Mouse (Mus musculus) limb, embryonic 15.5 days (tissue): ENCODE results near the gene Fgfr2. TPM values are rescaled to one million over a fixed set of nuclear protein-coding genes. Genes with fewer than 3 reads are reported as not detected.

ENCODE experiments used
- ATAC-seq: fragments of 200-750 bp; cut with Nextera tagmentation; 2 replicates; pipeline ENCODE4 v1.8.0; 2017; ENCODE audit warnings: low read depth, moderate TSS enrichment; ENCODE audit not compliant: insufficient number of reproducible peaks, low FRiP score, low TSS enrichment
- H3K27ac ChIP-seq: fragments of 300-500 bp; sonication (generic); 2 replicates; pipeline ENCODE4 v1.5.1; 2015; ENCODE audit warnings: moderate library complexity, mild to moderate bottlenecking, inconsistent platforms
- H3K27me3 ChIP-seq: fragments of 300-500 bp; sonication (generic); 2 replicates; pipeline ENCODE4 v1.6.1; 2015; ENCODE audit warnings: inconsistent platforms
- H3K36me3 ChIP-seq: fragments of 300-500 bp; sonication (generic); 2 replicates; pipeline ENCODE4 v1.6.1; 2015; ENCODE audit warnings: inconsistent platforms
- H3K4me1 ChIP-seq: fragments of 300-500 bp; sonication (generic); 2 replicates; pipeline ENCODE4 v1.6.1; 2015; ENCODE audit warnings: inconsistent platforms
- H3K4me2 ChIP-seq: fragments of 300-500 bp; sonication (generic); 2 replicates; pipeline ENCODE4 v1.6.1; 2015; ENCODE audit warnings: mild to moderate bottlenecking, inconsistent platforms
- H3K4me3 ChIP-seq: fragments of 300-500 bp; sonication (generic); 2 replicates; pipeline ENCODE4 v1.5.1; 2015; ENCODE audit warnings: mild to moderate bottlenecking, inconsistent platforms
- H3K9ac ChIP-seq: fragments of 300-500 bp; sonication (generic); 2 replicates; pipeline ENCODE4 v1.6.1; 2015; ENCODE audit warnings: inconsistent platforms
- H3K9me3 ChIP-seq: fragments of 300-500 bp; sonication (generic); 2 replicates; pipeline ENCODE4 v1.6.1; 2016; ENCODE audit warnings: inconsistent platforms
- WGBS: fragments of 180-500 bp; shearing (Covaris S2); methylation state at CpG from one replicate; pipeline ENCODE4 v1.1.7; 2015; 5-methylcytosine and 5-hydroxymethylcytosine counted together
- polyA plus RNA-seq: library from polyadenylated mRNA; unstranded; fragments of >200 nt; fragmentation: Nextera tagmentation; extraction: Ambion mirVana; gene quantifications from 2 replicates; pipeline ENCODE4 v1.2.1, GENCODE M21; 2015

Fgfr2 gene
- polyA plus RNA-seq, 1 experiment from 2014 or later, result 101 TPM

DNA sequence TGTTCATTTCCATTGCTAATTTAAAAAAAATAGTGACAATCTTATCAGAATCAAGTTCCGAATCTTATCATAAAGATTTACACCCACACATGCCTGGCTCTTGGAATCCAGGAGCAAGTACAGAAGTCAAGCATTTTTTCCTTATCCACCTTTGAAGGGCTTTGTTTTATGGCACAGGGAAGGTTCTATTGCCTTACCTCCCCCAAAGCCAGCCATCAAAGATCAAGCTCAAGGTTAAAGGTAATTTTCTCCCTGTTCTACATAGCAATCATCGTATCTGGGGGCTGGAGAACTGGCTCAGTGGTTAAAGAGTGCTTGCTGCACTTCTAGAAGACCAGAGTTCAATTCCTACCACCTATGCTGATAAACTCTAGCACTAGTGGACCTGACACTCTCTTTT lies 2928.1 kb downstream of the Fgfr2 start:
- Histone ChIP-seq H3K9ac (no peak overlapping the region), H3K36me3 (peaks cover 24% of the 10 kb centered on the region), H3K27ac (no peak overlapping the region), H3K4me2 (no peak overlapping the region), H3K9me3 (no peaks in the 10 kb centered on the region), H3K4me1 (peaks cover 25% of the 10 kb centered on the region), H3K4me3 (no peak overlapping the region), H3K27me3 (no peaks in the 10 kb centered on the region)
- 70% methylated on average over 2 of the region's 2 CpGs for WGBS
- no peak for ATAC-seq

- Histone ChIP-seq H3K4me1 (peaks cover 31% of the 10 kb centered on the region), H3K9ac (no peak overlapping the region), H3K4me3 (no peak overlapping the region), H3K27me3 (no peaks in the 10 kb centered on the region), H3K36me3 (peaks cover 22% of the 10 kb centered on the region), H3K9me3 (no peaks in the 10 kb centered on the region), H3K4me2 (peak overlapping the region; percentile 29), H3K27ac (peak overlapping the region; percentile 71)
- 14% methylated on average over 15 of the region's 15 CpGs for WGBS
- peak; percentile 48; the same call in 1 of the 2 replicates for ATAC-seq
These were observed 2932.7 kb downstream of the Fgfr2 start for GRCm38 (mm10) chr7:130190329-130190975.

- no peak overlapping the region for H3K4me3 ChIP-seq
- peak overlapping the region; percentile 71 for H3K27ac ChIP-seq
- no peak overlapping the region for H3K9ac ChIP-seq
- peak; percentile 53; the same call in 1 of the 2 replicates for ATAC-seq
- H3K27me3 ChIP-seq, result no peaks in the 10 kb centered on the region
- H3K4me1 ChIP-seq, result peaks cover 36% of the 10 kb centered on the region
- peak overlapping the region; percentile 29 for H3K4me2 ChIP-seq
- H3K36me3 ChIP-seq, result peaks cover 26% of the 10 kb centered on the region
- WGBS, result 28% methylated on average over 4 of the region's 4 CpGs
- H3K9me3 ChIP-seq, result no peaks in the 10 kb centered on the region
These were observed 2933.2 kb downstream of the Fgfr2 start for GRCm38 (mm10) chr7:130189901-130190300.

- WGBS, result 95% methylated on average over 2 of the region's 2 CpGs
- 0 out of 2 replicates have a peak overlapping the region, but pooled peaks have one; percentile 4 for H3K27ac ChIP-seq
- H3K9ac ChIP-seq, result no peak overlapping the region
- no peaks in the 10 kb centered on the region for H3K9me3 ChIP-seq
- H3K36me3 ChIP-seq, result peaks cover 26% of the 10 kb centered on the region
- no peak overlapping the region for H3K4me3 ChIP-seq
- H3K4me1 ChIP-seq, result peaks cover 43% of the 10 kb centered on the region
- ATAC-seq, result no peak
- no peak overlapping the region for H3K4me2 ChIP-seq
- no peaks in the 10 kb centered on the region for H3K27me3 ChIP-seq
These were observed 2935.0 kb downstream of the Fgfr2 start for GRCm38 (mm10) chr7:130188108-130188507.

DNA sequence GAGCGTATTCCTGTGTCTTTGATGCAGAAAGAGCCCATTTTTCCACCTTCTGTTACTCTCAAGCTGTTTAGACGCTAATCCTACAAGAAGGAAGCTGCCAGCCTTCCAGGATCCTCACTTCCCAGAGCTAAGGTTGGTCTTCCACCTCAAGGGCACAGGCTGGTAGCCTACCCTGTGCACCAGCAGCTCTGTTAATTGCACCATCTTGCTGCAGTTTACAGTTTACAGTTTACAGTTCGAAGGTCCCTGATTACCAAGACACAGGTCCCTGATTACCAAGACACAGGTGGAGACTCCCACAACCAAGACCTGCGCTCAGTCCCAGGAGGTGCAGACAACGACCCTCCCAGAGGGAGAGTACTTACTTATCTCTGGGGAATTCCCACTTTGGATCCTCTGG lies 2938.3 kb downstream of the Fgfr2 start:
- no peak for ATAC-seq
- H3K36me3 ChIP-seq, result peaks cover 42% of the 10 kb centered on the region
- H3K4me3 ChIP-seq, result no peak overlapping the region
- 75% methylated on average over 5 of the region's 5 CpGs for WGBS
- no peaks in the 10 kb centered on the region for H3K27me3 ChIP-seq
- H3K4me1 ChIP-seq, result peaks cover 30% of the 10 kb centered on the region
- H3K9me3 ChIP-seq, result no peaks in the 10 kb centered on the region
- H3K4me2 ChIP-seq, result no peak overlapping the region
- H3K9ac ChIP-seq, result no peak overlapping the region
- H3K27ac ChIP-seq, result peak overlapping the region; percentile 77

GRCm38 (mm10) chr7:130183960-130184359 lies 2939.2 kb downstream of the Fgfr2 start:
- Histone ChIP-seq H3K4me1 (peaks cover 23% of the 10 kb centered on the region), H3K9me3 (no peaks in the 10 kb centered on the region), H3K4me2 (no peak overlapping the region), H3K27ac (peak overlapping the region; percentile 77), H3K27me3 (no peaks in the 10 kb centered on the region), H3K9ac (no peak overlapping the region), H3K36me3 (peaks cover 45% of the 10 kb centered on the region), H3K4me3 (no peak overlapping the region)
- 59% methylated on average over 5 of the region's 5 CpGs for WGBS
- ATAC-seq, result peak; percentile 62

GRCm38 (mm10) chr7:130182551-130182950 lies 2940.6 kb downstream of the Fgfr2 start:
- H3K4me3 ChIP-seq, result no peak overlapping the region
- peaks cover 54% of the 10 kb centered on the region for H3K36me3 ChIP-seq
- no peak overlapping the region for H3K9ac ChIP-seq
- H3K9me3 ChIP-seq, result no peaks in the 10 kb centered on the region
- peak overlapping the region; percentile 33 for H3K27ac ChIP-seq
- ATAC-seq, result no peak
- WGBS, result 12% methylated on average over 18 of the region's 18 CpGs
- H3K4me2 ChIP-seq, result peak overlapping the region; percentile 35
- H3K4me1 ChIP-seq, result peaks cover 20% of the 10 kb centered on the region; the same call in 1 of the 2 replicates
- no peaks in the 10 kb centered on the region for H3K27me3 ChIP-seq

DNA sequence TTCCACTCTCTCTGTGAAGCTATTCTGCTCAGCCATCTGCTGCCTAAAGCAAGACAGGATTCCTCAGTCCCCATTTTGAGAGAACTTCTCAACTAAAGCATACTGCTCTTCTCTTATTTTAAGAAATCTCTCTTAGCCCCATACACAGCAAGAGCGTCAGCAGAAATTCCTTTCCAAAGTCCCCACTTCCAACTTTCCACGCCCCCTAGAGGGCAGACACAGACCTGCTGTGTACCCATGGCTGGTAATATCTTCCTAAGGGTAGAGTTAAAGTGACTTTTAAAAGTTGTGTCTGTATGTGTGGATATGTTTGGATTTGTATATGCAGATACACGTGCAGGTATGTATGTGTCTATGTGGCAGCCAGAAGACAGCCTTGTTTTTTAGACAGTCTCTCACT lies 2944.2 kb downstream of the Fgfr2 start:
- no peaks in the 10 kb centered on the region for H3K9me3 ChIP-seq
- H3K9ac ChIP-seq, result no peak overlapping the region
- H3K4me3 ChIP-seq, result no peak overlapping the region
- no peaks in the 10 kb centered on the region for H3K27me3 ChIP-seq
- H3K36me3 ChIP-seq, result peaks cover 41% of the 10 kb centered on the region
- no peak overlapping the region for H3K4me2 ChIP-seq
- H3K4me1 ChIP-seq, result peaks cover 28% of the 10 kb centered on the region
- H3K27ac ChIP-seq, result no peak overlapping the region
- 57% methylated on average over 3 of the region's 3 CpGs for WGBS
- no peak for ATAC-seq

GRCm38 (mm10) chr7:130177009-130177408 lies 2946.1 kb downstream of the Fgfr2 start:
- no peaks in the 10 kb centered on the region for H3K27me3 ChIP-seq
- no peak overlapping the region for H3K4me3 ChIP-seq
- no peak overlapping the region for H3K9ac ChIP-seq
- 63% methylated on average over 5 of the region's 5 CpGs for WGBS
- H3K27ac ChIP-seq, result no peak overlapping the region
- H3K36me3 ChIP-seq, result peaks cover 50% of the 10 kb centered on the region
- no peak for ATAC-seq
- H3K4me1 ChIP-seq, result peaks cover 18% of the 10 kb centered on the region
- no peaks in the 10 kb centered on the region for H3K9me3 ChIP-seq
- H3K4me2 ChIP-seq, result no peak overlapping the region

DNA sequence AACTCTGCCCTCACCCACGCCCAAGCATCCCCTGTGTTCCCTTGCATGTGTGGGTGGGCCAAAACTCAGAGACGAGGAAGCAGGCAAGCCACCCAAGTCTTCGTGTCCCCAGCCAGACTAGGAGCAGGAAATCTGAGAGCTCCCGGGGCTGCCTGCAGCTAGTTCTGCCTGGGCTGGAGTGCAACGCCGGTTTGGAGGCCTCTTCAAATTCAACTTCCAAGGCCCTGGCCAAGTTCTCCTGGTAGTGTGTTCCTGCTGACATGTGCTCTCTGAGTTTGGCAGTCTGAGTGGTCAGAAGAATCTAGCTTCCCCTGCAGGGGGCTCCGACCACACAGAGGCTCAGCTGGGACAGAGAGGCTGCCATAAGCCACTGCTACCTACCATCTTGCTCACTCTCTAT lies 2948.6 kb downstream of the Fgfr2 start:
- peak; percentile 63 for ATAC-seq
- no peak overlapping the region for H3K4me2 ChIP-seq
- H3K4me3 ChIP-seq, result no peak overlapping the region
- peaks cover 17% of the 10 kb centered on the region for H3K4me1 ChIP-seq
- H3K9ac ChIP-seq, result no peak overlapping the region
- no peaks in the 10 kb centered on the region for H3K27me3 ChIP-seq
- peak overlapping the region; percentile 69 for H3K27ac ChIP-seq
- WGBS, result 40% methylated on average over 7 of the region's 7 CpGs
- H3K36me3 ChIP-seq, result peaks cover 58% of the 10 kb centered on the region
- no peaks in the 10 kb centered on the region for H3K9me3 ChIP-seq

DNA sequence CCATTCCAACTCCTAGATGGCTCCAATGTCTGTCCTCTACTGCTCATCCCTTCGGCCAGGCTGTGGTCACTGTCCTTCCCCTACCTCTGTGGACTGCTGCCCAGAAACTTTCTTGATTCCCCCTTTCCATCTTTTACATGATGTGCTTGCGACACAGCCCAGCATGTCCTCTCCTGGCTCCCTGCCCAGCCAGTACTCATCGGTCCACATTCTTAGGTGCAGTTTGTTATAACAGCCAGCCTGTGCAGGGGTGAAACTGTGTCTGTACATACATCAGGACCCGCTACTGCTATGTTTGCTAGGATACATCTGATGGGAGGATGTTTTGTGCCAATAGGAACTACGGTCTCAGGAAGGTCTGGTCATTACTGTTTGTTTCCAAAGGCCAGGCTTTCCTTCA lies 2949.2 kb downstream of the Fgfr2 start:
- peaks cover 17% of the 10 kb centered on the region for H3K4me1 ChIP-seq
- H3K9ac ChIP-seq, result no peak overlapping the region
- 71% methylated on average over 5 of the region's 5 CpGs for WGBS
- no peaks in the 10 kb centered on the region for H3K9me3 ChIP-seq
- no peak for ATAC-seq
- H3K36me3 ChIP-seq, result peaks cover 60% of the 10 kb centered on the region
- no peaks in the 10 kb centered on the region for H3K27me3 ChIP-seq
- H3K4me2 ChIP-seq, result no peak overlapping the region
- no peak overlapping the region for H3K4me3 ChIP-seq
- peak overlapping the region; percentile 69; the same call in 1 of the 2 replicates for H3K27ac ChIP-seq

DNA sequence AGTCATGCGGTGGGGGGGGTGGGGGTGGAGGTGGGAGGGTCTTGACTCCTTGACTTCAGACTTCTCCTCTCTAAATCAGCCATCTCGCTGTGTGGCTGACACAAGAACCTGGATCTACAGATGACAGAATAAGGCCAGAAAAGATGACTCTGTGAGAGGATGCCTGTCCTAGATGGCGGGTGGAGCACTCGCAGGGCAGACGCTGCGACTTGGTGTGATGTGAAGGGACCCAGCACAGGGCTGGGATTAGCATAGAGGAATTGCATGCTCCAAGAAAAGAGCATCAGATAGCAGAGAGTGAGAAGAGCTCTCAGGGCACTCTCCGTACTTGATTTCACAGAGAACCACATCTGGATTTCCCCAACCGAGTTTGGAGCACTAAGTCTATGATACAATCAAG lies 2953.0 kb downstream of the Fgfr2 start:
- Histone ChIP-seq H3K4me3 (no peak overlapping the region), H3K36me3 (peaks cover 50% of the 10 kb centered on the region), H3K27me3 (no peaks in the 10 kb centered on the region), H3K27ac (no peak overlapping the region), H3K4me1 (peaks cover 24% of the 10 kb centered on the region), H3K9ac (no peak overlapping the region), H3K9me3 (no peaks in the 10 kb centered on the region), H3K4me2 (no peak overlapping the region)
- no peak for ATAC-seq
- WGBS, result 68% methylated on average over 8 of the region's 8 CpGs
